Comparison of ENCODE assay signal across 8 mouse cellular contexts in the genomic region with DNA sequence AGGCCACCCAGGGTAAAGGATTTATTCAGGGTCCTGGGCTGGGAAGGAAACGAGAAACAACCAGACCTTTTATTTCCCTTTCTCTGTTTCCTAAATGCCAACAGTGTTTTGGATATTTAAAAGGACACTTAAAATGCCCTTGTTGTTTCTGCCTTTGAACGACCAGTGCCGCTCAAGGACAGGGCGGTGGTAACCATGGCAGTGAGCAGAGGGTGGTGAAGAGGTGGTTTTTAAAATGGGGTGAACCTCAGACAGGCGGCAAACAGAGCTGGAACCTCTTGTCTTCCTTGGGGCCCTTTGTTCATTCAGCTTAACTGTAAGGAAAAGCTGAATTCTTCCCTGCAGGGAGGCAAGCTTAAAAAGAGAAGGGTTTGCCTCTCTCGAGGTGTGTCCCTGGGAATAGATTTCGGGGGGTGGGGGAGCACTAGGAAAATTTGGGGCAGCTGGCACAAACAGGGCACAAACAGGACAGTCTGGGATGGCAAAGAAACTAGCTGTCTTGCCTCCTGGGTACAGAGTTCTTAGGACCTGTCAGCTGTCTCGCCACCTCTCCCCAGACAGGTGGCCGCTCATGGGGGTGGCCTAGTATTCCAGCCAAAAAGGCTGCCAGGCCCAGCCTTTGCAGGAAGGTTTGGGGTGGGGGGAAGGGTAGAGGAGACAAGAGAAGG. TPM values are rescaled to one million over a fixed set of nuclear protein-coding genes. Genes with fewer than 3 reads are reported as not detected.
DNase-seq lines count a peak whose midpoint lies in the region; ATAC-seq and TF ChIP-seq lines count a peak whose summit lies in the region.

No protein-coding gene starts in this region.

- peak overlapping the region; percentile 60 for H3K9ac ChIP-seq in kidney, postnatal 0 days (ENCODE audit: low read depth, low read length)
- H3K9ac ChIP-seq in forebrain, embryonic 14.5 days (ENCODE audit: low read length): no peak overlapping the region
- no peak overlapping the region for H3K9ac ChIP-seq in limb, embryonic 15.5 days

- H3K9me3 ChIP-seq in kidney, postnatal 0 days (replicated peaks; ENCODE audit: low read length): no peaks in the 10 kb centered on the region
- H3K9me3 ChIP-seq in forebrain, embryonic 14.5 days (replicated peaks; ENCODE audit: control insufficient read depth, low read length): no peaks in the 10 kb centered on the region
- no peaks in the 10 kb centered on the region for H3K9me3 ChIP-seq in limb, embryonic 15.5 days

- peaks cover 32% of the 10 kb centered on the region for H3K4me1 ChIP-seq in kidney, postnatal 0 days (replicated peaks; ENCODE audit: insufficient read depth, low read length)
- peaks cover 17% of the 10 kb centered on the region for H3K4me1 ChIP-seq in forebrain, embryonic 14.5 days (ENCODE audit: control insufficient read depth, insufficient read depth, low read length)
- peaks cover 40% of the 10 kb centered on the region for H3K4me1 ChIP-seq in limb, embryonic 15.5 days

- H3K27me3 ChIP-seq in kidney, postnatal 0 days (ENCODE audit: insufficient read depth, low read length): no peaks in the 10 kb centered on the region
- peaks cover 25% of the 10 kb centered on the region for H3K27me3 ChIP-seq in forebrain, embryonic 14.5 days (replicated peaks; ENCODE audit: control insufficient read depth, insufficient read depth, low read length)
- H3K27me3 ChIP-seq in limb, embryonic 15.5 days: peaks cover 44% of the 10 kb centered on the region

- no peak overlapping the region for H3K4me3 ChIP-seq in kidney, postnatal 0 days (replicated peaks; ENCODE audit: low read depth, low read length)
- no peak overlapping the region for H3K4me3 ChIP-seq in forebrain, embryonic 14.5 days (ENCODE audit: low read depth, low read length)
- H3K4me3 ChIP-seq in limb, embryonic 15.5 days: no peak overlapping the region

- no peaks in the 10 kb centered on the region for H3K36me3 ChIP-seq in kidney, postnatal 0 days (ENCODE audit: insufficient read depth, low read length)
- H3K36me3 ChIP-seq in forebrain, embryonic 14.5 days (ENCODE audit: control insufficient read depth, insufficient read depth, low read length): no peaks in the 10 kb centered on the region
- no peaks in the 10 kb centered on the region for H3K36me3 ChIP-seq in limb, embryonic 15.5 days

- DNase-seq in kidney, postnatal 0 days (ENCODE audit: low spot score): no peak
- no peak for DNase-seq in kidney, adult 9 months
- DNase-seq in adrenal gland, adult 8-10 months: peak; percentile 68
- DNase-seq in forebrain, embryonic 14.5 days (ENCODE audit: low spot score): peak; percentile 6
- peak; percentile 51 for DNase-seq in ovary, postnatal 36 days (ENCODE audit: low spot score)
- no peak for DNase-seq in c-Kit-positive CD71-positive TER-119-positive erythroid progenitor cells, embryonic 14.5 days (ENCODE audit: low spot score)
- DNase-seq in urinary bladder, postnatal 10 days (ENCODE audit: low spot score): no peak

- H3K27ac ChIP-seq in kidney, postnatal 0 days: peak overlapping the region; percentile 93
- H3K27ac ChIP-seq in forebrain, embryonic 14.5 days (ENCODE audit: low read depth, low read length): no peak overlapping the region
- no peak overlapping the region for H3K27ac ChIP-seq in limb, embryonic 15.5 days

- peak; percentile 0; the same call in 1 of the 2 replicates for ATAC-seq in kidney, postnatal 0 days (replicated peaks; ENCODE audit: low FRiP score, low read depth)
- ATAC-seq in forebrain, embryonic 14.5 days: peak; percentile 12; the same call in 1 of the 2 replicates
- ATAC-seq in limb, embryonic 15.5 days (ENCODE audit: insufficient number of reproducible peaks, low FRiP score, low TSS enrichment, low read depth): no peak

- WGBS in kidney, postnatal 0 days: 26% methylated on average over 9 of the region's 9 CpGs
- 6% methylated on average over 9 of the region's 9 CpGs for WGBS in forebrain, embryonic 14.5 days
- WGBS in limb, embryonic 15.5 days: 17% methylated on average over 9 of the region's 9 CpGs

- peak overlapping the region; percentile 64 for H3K4me2 ChIP-seq in kidney, postnatal 0 days (ENCODE audit: low read length)
- peak overlapping the region; percentile 86 for H3K4me2 ChIP-seq in forebrain, embryonic 14.5 days (ENCODE audit: low read length)
- H3K4me2 ChIP-seq in limb, embryonic 15.5 days: peak overlapping the region; percentile 83

- TF ChIP-seq CTCF in kidney, postnatal 0 days (IDR thresholded peaks at IDR 0.05; ENCODE audit: low read depth): no peak

RNA-seq across cellular contexts. Expression of gene Klf9, which starts 7.5 kb away (rescaled TPM):
- 14.3 and 16.1 TPM in 2 replicates for polyA plus RNA-seq in kidney, postnatal 0 days (2015; fragmentation: Nextera tagmentation; extraction: Ambion mirVana)
- total RNA-seq in adrenal gland, adult 8-10 months (2022): 10 to 100 TPM; 57.6 to 89.0 (median 71.0) TPM
- polyA plus RNA-seq in forebrain, embryonic 14.5 days (2014; fragmentation: Nextera tagmentation; extraction: Ambion mirVana): 0.97 and 1.1 TPM in 2 replicates
- polyA plus RNA-seq in limb, embryonic 15.5 days (2015; fragmentation: Nextera tagmentation; extraction: Ambion mirVana): 3.9 and 4.6 TPM in 2 replicates

Comparison
In these comparisons a context has a peak if more than half of its experiments do, and no peak if none do; other contexts are left out.
1. DNase-seq: peak in adrenal gland, adult 8-10 months (single experiment), forebrain, embryonic 14.5 days (single experiment) and ovary, postnatal 36 days (single experiment); none in kidney, postnatal 0 days (single experiment), kidney, adult 9 months (single experiment), c-Kit-positive CD71-positive TER-119-positive erythroid progenitor cells, embryonic 14.5 days (single experiment) and urinary bladder, postnatal 10 days (single experiment).
2. Peak in every context shown above with its lines, with median percentiles within 50 percentile points of each other: H3K4me2 ChIP-seq.